Mouse (Mus musculus) heart, adult 2 months (tissue): ENCODE data around the gene Tenm3.

Experiments
- CTCF ChIP-seq: fragments of 200-600 bp; IDR thresholded peaks from 2 replicates; pipeline ENCODE4 v1.8.1; 2022; ENCODE audit warnings: antibody characterized with exemption, mild to moderate bottlenecking, moderate library complexity
- POLR2A ChIP-seq: fragments of 200-500 bp; IDR thresholded peaks from 2 replicates; pipeline ENCODE4 v1.6.1; 2011; ENCODE audit warnings: mild to moderate bottlenecking, low read depth, low read length, control low read depth; ENCODE audit not compliant: insufficient read depth

DNA sequence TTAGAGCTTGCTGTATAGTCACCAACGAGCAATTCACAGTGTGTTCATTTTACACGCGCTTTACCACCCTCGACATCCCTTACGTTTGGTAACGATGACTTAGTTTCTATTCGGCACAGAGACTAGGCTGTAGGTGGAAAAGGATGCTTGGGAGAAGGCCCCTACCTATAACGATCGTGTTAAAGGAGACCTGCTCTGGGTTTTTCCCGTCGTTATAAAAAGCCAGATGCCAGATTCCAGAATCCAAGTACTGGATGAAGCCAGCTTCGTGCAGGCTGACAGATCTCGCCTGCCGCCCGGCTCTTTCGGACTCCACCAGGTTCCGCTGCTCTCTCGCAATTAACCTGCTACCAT, 500.7 kb downstream of the Tenm3 start:
- no peak for TF ChIP-seq CTCF
- no peak for TF ChIP-seq POLR2A
